Mouse (Mus musculus): ENCODE measurements around the gene Gpc3.

DNA sequence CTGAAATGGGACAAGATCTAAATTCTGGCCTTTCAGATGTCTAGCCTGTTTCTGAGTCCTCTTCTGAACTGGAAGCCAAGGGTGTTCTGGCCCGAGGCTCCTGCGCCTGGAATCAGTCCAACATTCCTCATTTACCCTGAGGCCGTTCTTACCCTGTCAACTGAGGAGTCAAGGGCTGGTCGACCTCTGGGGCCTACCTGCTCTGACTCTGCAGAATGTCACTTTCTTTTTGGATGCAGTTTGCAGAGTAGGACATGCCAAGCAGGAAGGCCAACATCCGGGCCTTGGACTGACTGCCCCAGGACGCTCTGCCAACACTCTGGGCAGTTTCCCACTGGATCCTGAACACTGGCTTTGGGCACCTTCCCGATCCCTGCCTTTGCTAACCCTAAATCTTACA, 352.2 kb downstream of the Gpc3 start:
- TF ChIP-seq CTCF (IDR thresholded peaks at IDR 0.05; ENCODE audit: low read depth, low read length) (no peak), TAL1 (conservative IDR thresholded peaks at IDR 0.05; ENCODE audit: low read depth, low read length) (no peak)
